Mouse (Mus musculus): Measurements from ENCODE around the gene Nip7.
A peak's percentile ranks its signal among the peaks of the same experiment; 100 is the strongest.
"Not testable (repeated sequence)": the region's sequence is repeated elsewhere in the genome, so short reads cannot be mapped to it uniquely, and the experiment has no call there.

Nip7 gene

GRCm38 (mm10) chr8:107056076-107056972, at the start of gene Nip7, which contains the start of gene Cog8:
Gene Nip7 (plus strand): TSS chr8:107056877.
Gene Cog8 (minus strand): TSS chr8:107056689.
- peak; percentile 98 for DNase-seq (ENCODE audit: low spot score)

- DNase-seq (ENCODE audit: low spot score): no peak
Observed at GRCm38 (mm10) chr8:107007795-107008194, 48.9 kb upstream of the Nip7 start.

GRCm38 (mm10) chr8:107012666-107013065, 44.0 kb upstream of the Nip7 start:
- no peak for DNase-seq (ENCODE audit: low spot score)

- DNase-seq (ENCODE audit: low spot score): no peak
Observed at GRCm38 (mm10) chr8:107014915-107015314, 41.8 kb upstream of the Nip7 start.

GRCm38 (mm10) chr8:107023479-107023878, 33.2 kb upstream of the Nip7 start:
- DNase-seq (ENCODE audit: low spot score): no peak

GRCm38 (mm10) chr8:107029310-107029709, 27.4 kb upstream of the Nip7 start:
- no peak for DNase-seq (ENCODE audit: low spot score)

GRCm38 (mm10) chr8:107030058-107030457, 26.6 kb upstream of the Nip7 start:
- no peak for DNase-seq (ENCODE audit: low spot score)

GRCm38 (mm10) chr8:107030650-107031576, 25.8 kb upstream of the Nip7 start, which contains the start of gene Vps4a:
Gene Vps4a (plus strand): TSS chr8:107031222.
- DNase-seq (ENCODE audit: low spot score): peak; percentile 95

- peak; percentile 32 for DNase-seq (ENCODE audit: low spot score)
Observed at GRCm38 (mm10) chr8:107031577-107032090, 25.0 kb upstream of the Nip7 start.

- DNase-seq (ENCODE audit: low spot score): not testable (repeated sequence)
Observed at GRCm38 (mm10) chr8:107033609-107034008, 23.1 kb upstream of the Nip7 start.

- DNase-seq (ENCODE audit: low spot score): no peak
Observed at GRCm38 (mm10) chr8:107035641-107036040, 21.0 kb upstream of the Nip7 start.

GRCm38 (mm10) chr8:107036626-107037025, 20.1 kb upstream of the Nip7 start:
- no peak for DNase-seq (ENCODE audit: low spot score)

- no peak for DNase-seq (ENCODE audit: low spot score)
Observed at GRCm38 (mm10) chr8:107040632-107041031, 16.0 kb upstream of the Nip7 start.

- no peak for DNase-seq (ENCODE audit: low spot score)
Observed at GRCm38 (mm10) chr8:107045478-107045877, 11.2 kb upstream of the Nip7 start.

GRCm38 (mm10) chr8:107046976-107047375, 9.7 kb upstream of the Nip7 start:
- no peak for DNase-seq (ENCODE audit: low spot score)

- peak; percentile 85 for DNase-seq (ENCODE audit: low spot score)
Observed at GRCm38 (mm10) chr8:107048061-107048941, 8.4 kb upstream of the Nip7 start, which contains the start of gene Pdf. Gene Pdf (minus strand): TSS chr8:107048614.

- DNase-seq (ENCODE audit: low spot score): no peak
Observed at GRCm38 (mm10) chr8:107049480-107049879, 7.2 kb upstream of the Nip7 start.

GRCm38 (mm10) chr8:107052046-107052445, 4.6 kb upstream of the Nip7 start:
- no peak for DNase-seq (ENCODE audit: low spot score)

GRCm38 (mm10) chr8:107056973-107057369, 294 bp downstream of the Nip7 start:
- no peak for DNase-seq (ENCODE audit: low spot score)

- DNase-seq (ENCODE audit: low spot score): no peak
Observed at GRCm38 (mm10) chr8:107062613-107063012, 5.9 kb downstream of the Nip7 start.
